Mouse (Mus musculus): ENCODE measurements around the gene Pcp4l1. TPM values are rescaled to one million over a fixed set of nuclear protein-coding genes. Genes with fewer than 3 reads are reported as not detected.
"Not testable (repeated sequence)": the region's sequence is repeated elsewhere in the genome, so short reads cannot be mapped to it uniquely, and the experiment has no call there.

The Pcp4l1 gene
- polyA plus RNA-seq, 2 experiments: 3.9 to 6.0 TPM

- no peak overlapping the region for H3K9ac ChIP-seq (ENCODE audit: low read depth, low read length, severe bottlenecking)
- TF ChIP-seq POLR2A (IDR thresholded peaks at IDR 0.05; ENCODE audit: borderline replicate concordance, extremely low read depth, insufficient read depth, insufficient read length): no peak
- H3K4me1 ChIP-seq (ENCODE audit: control insufficient read depth, insufficient read depth, low read length): no peaks in the 10 kb centered on the region
- no peak for DNase-seq (ENCODE audit: low spot score)
- no peak for ATAC-seq (ENCODE audit: low FRiP score, low read depth)
- peaks cover 27% of the 10 kb centered on the region for H3K27me3 ChIP-seq (ENCODE audit: control insufficient read depth, insufficient read depth, low read length)
- no peak overlapping the region for H3K4me2 ChIP-seq (replicated peaks; ENCODE audit: low read depth, low read length, severe bottlenecking)
- no peak overlapping the region for H3K27ac ChIP-seq (replicated peaks; ENCODE audit: low read depth, low read length)
- no peak overlapping the region for H3K4me3 ChIP-seq (replicated peaks; ENCODE audit: low read length)
- no peaks in the 10 kb centered on the region for H3K36me3 ChIP-seq (ENCODE audit: control insufficient read depth, insufficient read depth, low read length)
- H3K9me3 ChIP-seq (ENCODE audit: control insufficient read depth, low read length): no peaks in the 10 kb centered on the region
Observed at GRCm38 (mm10) chr1:171157965-171158364, 38.1 kb downstream of the Pcp4l1 start.

- H3K9ac ChIP-seq (ENCODE audit: low read depth, low read length, severe bottlenecking): no peak overlapping the region
Observed at GRCm38 (mm10) chr1:171156644-171157043, 39.4 kb downstream of the Pcp4l1 start.

DNA sequence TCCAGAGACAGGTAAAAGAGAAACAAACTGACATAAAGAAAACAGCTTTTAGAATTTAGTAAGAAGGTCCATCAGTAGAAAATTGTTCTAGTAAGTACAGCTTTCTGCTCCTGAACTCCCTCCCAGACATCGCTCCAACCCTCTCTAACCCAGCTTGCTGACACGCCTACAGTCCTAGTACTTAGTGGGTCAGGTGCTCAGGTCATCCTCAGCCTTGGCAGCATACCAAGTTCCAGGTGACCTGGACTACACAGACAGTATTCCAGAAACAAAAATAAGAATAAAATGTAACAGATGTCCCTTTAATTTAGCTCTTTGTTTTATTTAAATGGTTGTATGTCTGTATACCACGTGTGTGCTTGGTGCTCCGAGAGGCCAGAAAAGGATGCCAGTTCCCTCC lies 44.1 kb downstream of the Pcp4l1 start:
- no peak overlapping the region for H3K9ac ChIP-seq (ENCODE audit: low read depth, low read length, severe bottlenecking)
- 81% methylated on average over 4 of the region's 4 CpGs for WGBS
- ATAC-seq (ENCODE audit: low FRiP score, low read depth): no peak
- H3K27ac ChIP-seq (replicated peaks; ENCODE audit: low read depth, low read length): no peak overlapping the region
- H3K4me3 ChIP-seq (replicated peaks; ENCODE audit: low read length): no peak overlapping the region
- no peak for DNase-seq (ENCODE audit: low spot score)
- peaks cover 13% of the 10 kb centered on the region for H3K4me1 ChIP-seq (ENCODE audit: control insufficient read depth, insufficient read depth, low read length)
- H3K4me2 ChIP-seq (replicated peaks; ENCODE audit: low read depth, low read length, severe bottlenecking): no peak overlapping the region
- H3K27me3 ChIP-seq (ENCODE audit: control insufficient read depth, insufficient read depth, low read length): peaks cover 3% of the 10 kb centered on the region; the same call in 1 of the 2 replicates
- no peak for TF ChIP-seq POLR2A (IDR thresholded peaks at IDR 0.05; ENCODE audit: borderline replicate concordance, extremely low read depth, insufficient read depth, insufficient read length)
- no peaks in the 10 kb centered on the region for H3K36me3 ChIP-seq (ENCODE audit: control insufficient read depth, insufficient read depth, low read length)
- no peaks in the 10 kb centered on the region for H3K9me3 ChIP-seq (ENCODE audit: control insufficient read depth, low read length)

More at GRCm38 (mm10) chr1:171156644-171157043, 39.4 kb downstream of the Pcp4l1 start:
- Histone ChIP-seq H3K4me3 (replicated peaks; ENCODE audit: low read length) (no peak overlapping the region), H3K27me3 (ENCODE audit: control insufficient read depth, insufficient read depth, low read length) (peaks cover 27% of the 10 kb centered on the region), H3K4me1 (ENCODE audit: control insufficient read depth, insufficient read depth, low read length) (no peaks in the 10 kb centered on the region), H3K9me3 (ENCODE audit: control insufficient read depth, low read length) (no peaks in the 10 kb centered on the region), H3K36me3 (ENCODE audit: control insufficient read depth, insufficient read depth, low read length) (no peaks in the 10 kb centered on the region), H3K4me2 (replicated peaks; ENCODE audit: low read depth, low read length, severe bottlenecking) (no peak overlapping the region), H3K27ac (replicated peaks; ENCODE audit: low read depth, low read length) (no peak overlapping the region)
- ATAC-seq (ENCODE audit: low FRiP score, low read depth) (no peak), DNase-seq (ENCODE audit: low spot score) (no peak)
- TF ChIP-seq POLR2A (IDR thresholded peaks at IDR 0.05; ENCODE audit: borderline replicate concordance, extremely low read depth, insufficient read depth, insufficient read length): no peak
- WGBS: 62% methylated on average over 3 of the region's 3 CpGs

- 3% methylated on average over 18 of the region's 18 CpGs for WGBS
- no peaks in the 10 kb centered on the region for H3K27me3 ChIP-seq (ENCODE audit: control insufficient read depth, insufficient read depth, low read length)
- DNase-seq (ENCODE audit: low spot score) (no peak), ATAC-seq (ENCODE audit: low FRiP score, low read depth) (0 out of 2 replicates have a peak, but pooled peaks have one; percentile 20)
- TF ChIP-seq POLR2A (IDR thresholded peaks at IDR 0.05; ENCODE audit: borderline replicate concordance, extremely low read depth, insufficient read depth, insufficient read length): no peak
- H3K4me1 ChIP-seq (ENCODE audit: control insufficient read depth, insufficient read depth, low read length): peaks cover 13% of the 10 kb centered on the region
- H3K4me3 ChIP-seq (replicated peaks; ENCODE audit: low read length): peak overlapping the region; percentile 97
- H3K27ac ChIP-seq (replicated peaks; ENCODE audit: low read depth, low read length): peak overlapping the region; percentile 78
- H3K4me2 ChIP-seq (replicated peaks; ENCODE audit: low read depth, low read length, severe bottlenecking): peak overlapping the region; percentile 65
- H3K9me3 ChIP-seq (ENCODE audit: control insufficient read depth, low read length): no peaks in the 10 kb centered on the region
- H3K9ac ChIP-seq (ENCODE audit: low read depth, low read length, severe bottlenecking): peak overlapping the region; percentile 88
- peaks cover 2% of the 10 kb centered on the region; the same call in 1 of the 2 replicates for H3K36me3 ChIP-seq (ENCODE audit: control insufficient read depth, insufficient read depth, low read length)
Observed at GRCm38 (mm10) chr1:171150838-171151391, 45.2 kb downstream of the Pcp4l1 start.

DNA sequence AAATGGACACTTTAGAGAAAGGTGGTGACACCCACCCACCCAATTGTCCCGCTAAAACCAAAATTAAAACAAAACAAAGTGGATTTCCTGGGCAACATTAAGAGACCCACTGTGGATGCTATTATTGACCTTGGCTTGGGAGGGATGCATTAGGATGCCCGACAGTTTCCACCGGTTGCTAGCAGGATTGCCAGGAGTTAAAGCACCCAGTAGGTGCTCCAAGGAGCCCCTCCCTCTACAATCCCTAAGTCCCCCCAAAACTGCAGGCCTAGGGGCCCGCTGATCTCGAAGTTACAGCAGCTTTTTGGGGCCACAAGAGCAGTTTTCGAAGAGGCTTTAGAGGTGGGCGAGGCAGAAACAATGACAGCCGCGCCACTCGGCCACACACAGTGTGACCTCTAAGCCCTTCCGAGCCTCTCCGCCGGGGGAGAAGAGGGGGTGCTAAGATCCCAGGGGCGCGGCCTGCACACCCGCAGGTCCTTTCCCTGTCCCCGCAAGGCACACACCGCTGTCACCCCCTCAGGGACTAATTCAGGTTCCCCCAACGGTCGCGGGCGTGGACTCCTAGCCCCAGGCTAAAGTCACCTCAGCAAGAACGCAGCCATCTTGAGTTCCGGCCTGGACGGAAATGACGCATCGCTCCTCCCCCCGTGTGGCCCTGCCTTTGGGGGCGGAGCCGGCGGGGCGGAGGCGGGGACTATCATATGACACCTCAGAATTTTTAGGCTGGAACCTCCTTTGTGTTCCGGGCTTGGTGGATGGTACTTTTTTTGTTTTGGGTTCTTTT lies 45.9 kb downstream of the Pcp4l1 start, which contains the start of the genes Sdhc and Mpz:
TSS of gene Sdhc (minus strand) at position 630 of the 787 bp plus-strand sequence.
TSS of gene Mpz (plus strand) at position 738 of the 787 bp plus-strand sequence.
- Histone ChIP-seq H3K36me3 (ENCODE audit: control insufficient read depth, insufficient read depth, low read length) (peaks cover 9% of the 10 kb centered on the region; the same call in 1 of the 2 replicates), H3K4me1 (ENCODE audit: control insufficient read depth, insufficient read depth, low read length) (peaks cover 13% of the 10 kb centered on the region), H3K4me3 (replicated peaks; ENCODE audit: low read length) (peak within 1 kb of the TSS; percentile 97), H3K4me2 (replicated peaks; ENCODE audit: low read depth, low read length, severe bottlenecking) (peak within 1 kb of the TSS; percentile 82), H3K27me3 (ENCODE audit: control insufficient read depth, insufficient read depth, low read length) (no peaks in the 10 kb centered on the region), H3K9ac (ENCODE audit: low read depth, low read length, severe bottlenecking) (peak within 1 kb of the TSS; percentile 88), H3K9me3 (ENCODE audit: control insufficient read depth, low read length) (no peaks in the 10 kb centered on the region), H3K27ac (replicated peaks; ENCODE audit: low read depth, low read length) (peak within 1 kb of the TSS; percentile 78)
- TF ChIP-seq POLR2A (IDR thresholded peaks at IDR 0.05; ENCODE audit: borderline replicate concordance, extremely low read depth, insufficient read depth, insufficient read length): 0 out of 2 replicates have a peak, but pooled peaks have one; percentile 55
- DNase-seq (ENCODE audit: low spot score) (peak; percentile 94), ATAC-seq (ENCODE audit: low FRiP score, low read depth) (peak; percentile 98)
- WGBS: under 1% methylated on average over 32 of the region's 34 CpGs

GRCm38 (mm10) chr1:171142981-171143380 lies 53.1 kb downstream of the Pcp4l1 start:
- H3K9ac ChIP-seq (ENCODE audit: low read depth, low read length, severe bottlenecking): not testable (repeated sequence)
- H3K36me3 ChIP-seq (ENCODE audit: control insufficient read depth, insufficient read depth, low read length): peaks cover 67% of the 10 kb centered on the region

DNA sequence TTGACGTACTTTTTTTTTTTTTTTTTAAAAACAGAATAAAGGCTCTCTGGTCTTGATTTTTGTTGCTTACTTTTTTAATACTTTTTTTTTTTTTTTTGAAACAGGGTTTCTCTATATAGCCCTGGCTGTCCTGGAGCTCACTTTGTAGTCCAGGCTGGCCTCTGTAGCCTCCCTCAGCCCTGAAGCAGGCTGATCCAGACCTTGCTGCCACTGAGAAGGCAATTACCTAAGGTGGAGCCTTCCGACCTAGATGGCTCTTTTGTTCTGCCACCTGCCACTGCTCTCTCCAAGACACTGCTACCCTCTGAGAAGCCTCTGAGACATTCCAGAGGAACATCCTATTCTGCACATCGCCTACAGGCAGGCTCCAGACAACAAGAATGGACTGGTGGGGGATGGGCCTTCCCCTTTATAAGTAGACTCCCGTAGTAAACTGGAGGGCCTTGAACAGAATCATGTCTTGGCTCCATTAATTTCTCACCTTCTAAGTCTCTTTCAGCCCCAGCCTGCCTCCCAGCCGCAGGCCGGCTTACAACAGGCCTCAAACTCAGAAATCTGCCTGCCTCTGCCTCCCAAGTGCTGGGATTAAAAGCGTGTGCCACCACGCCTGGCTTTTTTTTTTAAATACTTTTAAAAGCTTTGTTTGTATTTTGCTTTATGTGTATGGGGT lies 58.4 kb downstream of the Pcp4l1 start:
- ATAC-seq (ENCODE audit: low FRiP score, low read depth); H3K27ac ChIP-seq (replicated peaks; ENCODE audit: low read depth, low read length); H3K4me1 ChIP-seq (ENCODE audit: control insufficient read depth, insufficient read depth, low read length); H3K4me3 ChIP-seq (replicated peaks; ENCODE audit: low read length); H3K9ac ChIP-seq (ENCODE audit: low read depth, low read length, severe bottlenecking); H3K9me3 ChIP-seq (ENCODE audit: control insufficient read depth, low read length); DNase-seq (ENCODE audit: low spot score); H3K4me2 ChIP-seq (replicated peaks; ENCODE audit: low read depth, low read length, severe bottlenecking); H3K27me3 ChIP-seq (ENCODE audit: control insufficient read depth, insufficient read depth, low read length): not testable (repeated sequence)
- WGBS: 88% methylated on average over 8 of the region's 8 CpGs
- H3K36me3 ChIP-seq (ENCODE audit: control insufficient read depth, insufficient read depth, low read length): peaks cover 87% of the 10 kb centered on the region

More at GRCm38 (mm10) chr1:171142981-171143380, 53.1 kb downstream of the Pcp4l1 start:
- DNase-seq (ENCODE audit: low spot score); ATAC-seq (ENCODE audit: low FRiP score, low read depth); H3K4me3 ChIP-seq (replicated peaks; ENCODE audit: low read length); H3K27me3 ChIP-seq (ENCODE audit: control insufficient read depth, insufficient read depth, low read length); H3K27ac ChIP-seq (replicated peaks; ENCODE audit: low read depth, low read length); H3K9me3 ChIP-seq (ENCODE audit: control insufficient read depth, low read length); H3K4me2 ChIP-seq (replicated peaks; ENCODE audit: low read depth, low read length, severe bottlenecking); H3K4me1 ChIP-seq (ENCODE audit: control insufficient read depth, insufficient read depth, low read length): not testable (repeated sequence)
- WGBS: 85% methylated on average over 9 of the region's 11 CpGs

Measured in limb, embryonic 14.5 days (tissue).